Mouse (Mus musculus) testis, adult 2 months (tissue): ENCODE measurements around the gene Inka1.

Experiments used
- CTCF ChIP-seq: fragments of 200-500 bp; IDR thresholded peaks from 2 replicates; pipeline ENCODE4 v1.5.1; 2012; ENCODE audit warnings: low read depth, mild to moderate bottlenecking, inconsistent platforms, low read length, moderate library complexity; ENCODE audit not compliant: control insufficient read depth, insufficient read depth, insufficient replicate concordance
- POLR2A ChIP-seq: fragments of 200-500 bp; IDR thresholded peaks from 2 replicates; pipeline ENCODE4 v1.6.1; 2012; ENCODE audit warnings: low read depth, mild to moderate bottlenecking, inconsistent platforms, low read length, moderate library complexity; ENCODE audit not compliant: control insufficient read depth

DNA sequence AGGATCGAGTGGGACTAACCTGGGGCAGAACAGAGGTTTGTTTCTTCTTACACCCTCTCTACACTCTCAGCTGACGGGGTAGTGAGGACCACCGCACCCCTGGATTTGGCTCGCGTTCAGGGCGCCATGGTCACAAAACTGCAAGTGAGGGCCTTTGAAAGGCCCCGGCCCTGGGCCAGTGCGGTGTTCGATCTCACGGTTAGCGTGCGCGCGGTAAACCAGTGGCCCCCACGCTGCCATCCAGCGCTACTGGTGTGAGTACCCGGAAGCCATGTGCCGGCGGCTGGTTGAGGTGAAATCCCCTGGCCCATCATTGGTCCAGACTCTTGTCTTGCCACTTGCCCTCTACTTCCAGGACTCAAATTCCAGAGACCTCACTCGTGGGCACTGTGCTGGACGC lies 9.8 kb upstream of the Inka1 start:
- TF ChIP-seq CTCF = no peak
- peak; percentile 77 for TF ChIP-seq POLR2A
